Mouse (Mus musculus): ENCODE data around the gene Itgb5. TPM values are rescaled to one million over a fixed set of nuclear protein-coding genes. Genes with fewer than 3 reads are reported as not detected.
A peak's percentile ranks its signal among the peaks of the same experiment; 100 is the strongest.

Gene Itgb5
- total RNA-seq, 2 experiments from 2014 or later: 32.5 to 32.7 TPM

GRCm38 (mm10) chr16:33928788-33929462, 99.5 kb downstream of the Itgb5 start:
- intact Hi-C loops (cut with DNase I): no loop called here
- no peak for DNase-seq (ENCODE audit: low spot score in 2 of 2)

- intact Hi-C loops (cut with DNase I): no loop called here
- DNase-seq (ENCODE audit: low spot score in 2 of 2): no peak
These were observed 101.3 kb downstream of the Itgb5 start for GRCm38 (mm10) chr16:33930785-33931184.

GRCm38 (mm10) chr16:33931682-33932081, 102.2 kb downstream of the Itgb5 start:
- no peak for DNase-seq (ENCODE audit: low spot score in 2 of 2)
- intact Hi-C loops (cut with DNase I): no loop called here

- intact Hi-C loops (cut with DNase I): no loop called here
- DNase-seq (ENCODE audit: low spot score in 2 of 2): no peak
These were observed 102.7 kb downstream of the Itgb5 start for GRCm38 (mm10) chr16:33932126-33932525.

GRCm38 (mm10) chr16:33933411-33933810, 103.9 kb downstream of the Itgb5 start:
- DNase-seq (ENCODE audit: low spot score in 2 of 2): no peak
- intact Hi-C loops (cut with DNase I): no loop called here

GRCm38 (mm10) chr16:33934701-33935406, 105.4 kb downstream of the Itgb5 start:
- peak; percentile 56 to 63 for DNase-seq (ENCODE audit: low spot score in 2 of 2)
- intact Hi-C loops (cut with DNase I): no loop called here

- DNase-seq (ENCODE audit: low spot score in 2 of 2): no peak
- intact Hi-C loops (cut with DNase I): no loop called here
These were observed 105.9 kb downstream of the Itgb5 start for GRCm38 (mm10) chr16:33935407-33935785.

GRCm38 (mm10) chr16:33936885-33937284, 107.4 kb downstream of the Itgb5 start:
- DNase-seq (ENCODE audit: low spot score in 2 of 2): no peak
- intact Hi-C loops (cut with DNase I): no loop called here

- peak; percentile 45 to 67 for DNase-seq (ENCODE audit: low spot score in 2 of 2)
- intact Hi-C loops (cut with DNase I): no loop called here
These were observed 108.1 kb downstream of the Itgb5 start for GRCm38 (mm10) chr16:33937567-33937966.

- intact Hi-C loops (cut with DNase I): no loop called here
- no peak for DNase-seq (ENCODE audit: low spot score in 2 of 2)
These were observed 109.1 kb downstream of the Itgb5 start for GRCm38 (mm10) chr16:33938311-33939132.

GRCm38 (mm10) chr16:33939133-33939531, 109.7 kb downstream of the Itgb5 start:
- intact Hi-C loops (cut with DNase I): no loop called here
- no peak for DNase-seq (ENCODE audit: low spot score in 2 of 2)

GRCm38 (mm10) chr16:33939636-33940035, 110.2 kb downstream of the Itgb5 start:
- DNase-seq (ENCODE audit: low spot score in 2 of 2): no peak
- intact Hi-C loops (cut with DNase I): loop anchor here (5.0 kb wide), 1 partner anchor 47 kb away; no protein-coding TSS in a partner anchor

- intact Hi-C loops (cut with DNase I): loop anchor here (5.0 kb wide), 1 partner anchor 48 kb away; no protein-coding TSS in a partner anchor
- no peak for DNase-seq (ENCODE audit: low spot score in 2 of 2)
These were observed 110.6 kb downstream of the Itgb5 start for GRCm38 (mm10) chr16:33940095-33940494.

- peak; percentile 37 to 61 for DNase-seq (ENCODE audit: low spot score in 2 of 2)
- intact Hi-C loops (cut with DNase I): loop anchor here (5.0 kb wide), 1 partner anchor 49 kb away; no protein-coding TSS in a partner anchor
These were observed 111.9 kb downstream of the Itgb5 start for GRCm38 (mm10) chr16:33941271-33941781.

GRCm38 (mm10) chr16:33942341-33942740, 112.9 kb downstream of the Itgb5 start:
- intact Hi-C loops (cut with DNase I): loop anchor here (5.0 kb wide), 1 partner anchor 50 kb away; no protein-coding TSS in a partner anchor

GRCm38 (mm10) chr16:33943388-33943787, 113.9 kb downstream of the Itgb5 start:
- intact Hi-C loops (cut with DNase I): loop anchor here (5.0 kb wide), 1 partner anchor 51 kb away; no protein-coding TSS in a partner anchor
- no peak for DNase-seq (ENCODE audit: low spot score in 2 of 2)

More at GRCm38 (mm10) chr16:33942341-33942740, 112.9 kb downstream of the Itgb5 start:
- DNase-seq (ENCODE audit: low spot score in 2 of 2): no peak

- DNase-seq (ENCODE audit: low spot score in 2 of 2): no peak
- intact Hi-C loops (cut with DNase I): loop anchor here (5.0 kb wide), 1 partner anchor 52 kb away; no protein-coding TSS in a partner anchor
These were observed 114.7 kb downstream of the Itgb5 start for GRCm38 (mm10) chr16:33944126-33944525.

GRCm38 (mm10) chr16:33944772-33945171, 115.3 kb downstream of the Itgb5 start:
- DNase-seq (ENCODE audit: low spot score in 2 of 2): no peak
- intact Hi-C loops (cut with DNase I): loop anchor here (5.0 kb wide), 1 partner anchor 52 kb away; no protein-coding TSS in a partner anchor

- intact Hi-C loops (cut with DNase I): no loop called here
- DNase-seq (ENCODE audit: low spot score in 2 of 2): no peak
These were observed 116.6 kb downstream of the Itgb5 start for GRCm38 (mm10) chr16:33946021-33946420.
